Mouse (Mus musculus) kidney, postnatal 0 days (tissue): ENCODE results near the gene Rnaseh1. TPM values are rescaled to one million over a fixed set of nuclear protein-coding genes. Genes with fewer than 3 reads are reported as not detected.

ENCODE experiments used
- ATAC-seq: fragments of 200-750 bp; cut with Nextera tagmentation; replicated peaks from 2 replicates; pipeline ENCODE4 v1.8.0; 2017; ENCODE audit warnings: low read depth, moderate number of reproducible peaks, moderate TSS enrichment, moderate library complexity; ENCODE audit not compliant: low FRiP score
- DNase-seq: peaks from one replicate; pipeline ENCODE4 v3.0.0-alpha.2; 2016; ENCODE audit warnings: low spot score
- H3K27ac ChIP-seq: fragments of 300-500 bp; sonication (generic); 2 replicates; pipeline ENCODE4 v1.5.1; 2014; ENCODE audit warnings: mild to moderate bottlenecking
- H3K27me3 ChIP-seq: fragments of 300-500 bp; sonication (generic); 2 replicates; pipeline ENCODE4 v1.6.1; 2014; ENCODE audit warnings: low read length, mixed read lengths; ENCODE audit not compliant: insufficient read depth
- H3K36me3 ChIP-seq: fragments of 300-500 bp; sonication (generic); 2 replicates; pipeline ENCODE4 v1.6.1; 2014; ENCODE audit warnings: low read length, mixed read lengths; ENCODE audit not compliant: insufficient read depth
- H3K4me1 ChIP-seq: fragments of 300-500 bp; sonication (generic); replicated peaks from 2 replicates; pipeline ENCODE4 v1.6.1; 2014; ENCODE audit warnings: antibody characterized with exemption, low read length, mixed read lengths; ENCODE audit not compliant: insufficient read depth
- H3K4me2 ChIP-seq: fragments of 300-500 bp; sonication (generic); 2 replicates; pipeline ENCODE4 v1.6.1; 2014; ENCODE audit warnings: mild to moderate bottlenecking, low read length, moderate library complexity, mixed read lengths
- H3K4me3 ChIP-seq: fragments of 300-500 bp; sonication (generic); replicated peaks from 2 replicates; pipeline ENCODE4 v1.5.1; 2014; ENCODE audit warnings: low read depth, low read length
- H3K9ac ChIP-seq: fragments of 300-500 bp; sonication (generic); 2 replicates; pipeline ENCODE4 v1.6.1; 2014; ENCODE audit warnings: low read depth, low read length
- H3K9me3 ChIP-seq: fragments of 300-500 bp; sonication (generic); replicated peaks from 2 replicates; pipeline ENCODE4 v1.6.1; 2016; ENCODE audit warnings: low read length, inconsistent platforms, mixed read lengths
- CTCF ChIP-seq: IDR thresholded peaks from 2 replicates; pipeline ENCODE4 v1.5.1; 2016; ENCODE audit warnings: antibody characterized with exemption, low read depth, mild to moderate bottlenecking, moderate library complexity
- WGBS: fragments of 180-500 bp; shearing (Covaris S2); extraction: QIAGEN DNeasy Blood & Tissue Kit; methylation state at CpG from one replicate; pipeline ENCODE4 v1.1.7; 2014; 5-methylcytosine and 5-hydroxymethylcytosine counted together
- polyA plus RNA-seq: library from polyadenylated mRNA; unstranded; fragments of >200 nt; fragmentation: Nextera tagmentation; extraction: Ambion mirVana; gene quantifications from 2 replicates; pipeline ENCODE4 v1.2.1, GENCODE M21; 2015

The Rnaseh1 gene
- polyA plus RNA-seq, 1 experiment from 2014 or later, result 23.7 TPM

GRCm38 (mm10) chr12:28694231-28694630, 44.8 kb downstream of the Rnaseh1 start:
- H3K9me3 ChIP-seq, result no peaks in the 10 kb centered on the region
- H3K4me1 ChIP-seq, result no peaks in the 10 kb centered on the region
- H3K36me3 ChIP-seq, result peaks cover 45% of the 10 kb centered on the region
- H3K27ac ChIP-seq, result no peak overlapping the region
- no peaks in the 10 kb centered on the region for H3K27me3 ChIP-seq
- H3K4me2 ChIP-seq, result no peak overlapping the region
- no peak overlapping the region for H3K9ac ChIP-seq
- DNase-seq (no peak), ATAC-seq (no peak; the same call in 1 of the 2 replicates)
- WGBS, result 78% methylated on average over 2 of the region's 2 CpGs
- TF ChIP-seq CTCF, result no peak
- H3K4me3 ChIP-seq, result no peak overlapping the region

GRCm38 (mm10) chr12:28694776-28695175, 45.4 kb downstream of the Rnaseh1 start:
- Histone ChIP-seq H3K4me1 (no peaks in the 10 kb centered on the region), H3K4me3 (no peak overlapping the region), H3K9ac (no peak overlapping the region), H3K9me3 (no peaks in the 10 kb centered on the region), H3K27me3 (no peaks in the 10 kb centered on the region), H3K36me3 (peaks cover 40% of the 10 kb centered on the region), H3K27ac (no peak overlapping the region), H3K4me2 (no peak overlapping the region)
- DNase-seq (no peak), ATAC-seq (no peak)
- WGBS, result 94% methylated on average over 7 of the region's 7 CpGs
- no peak for TF ChIP-seq CTCF

DNA sequence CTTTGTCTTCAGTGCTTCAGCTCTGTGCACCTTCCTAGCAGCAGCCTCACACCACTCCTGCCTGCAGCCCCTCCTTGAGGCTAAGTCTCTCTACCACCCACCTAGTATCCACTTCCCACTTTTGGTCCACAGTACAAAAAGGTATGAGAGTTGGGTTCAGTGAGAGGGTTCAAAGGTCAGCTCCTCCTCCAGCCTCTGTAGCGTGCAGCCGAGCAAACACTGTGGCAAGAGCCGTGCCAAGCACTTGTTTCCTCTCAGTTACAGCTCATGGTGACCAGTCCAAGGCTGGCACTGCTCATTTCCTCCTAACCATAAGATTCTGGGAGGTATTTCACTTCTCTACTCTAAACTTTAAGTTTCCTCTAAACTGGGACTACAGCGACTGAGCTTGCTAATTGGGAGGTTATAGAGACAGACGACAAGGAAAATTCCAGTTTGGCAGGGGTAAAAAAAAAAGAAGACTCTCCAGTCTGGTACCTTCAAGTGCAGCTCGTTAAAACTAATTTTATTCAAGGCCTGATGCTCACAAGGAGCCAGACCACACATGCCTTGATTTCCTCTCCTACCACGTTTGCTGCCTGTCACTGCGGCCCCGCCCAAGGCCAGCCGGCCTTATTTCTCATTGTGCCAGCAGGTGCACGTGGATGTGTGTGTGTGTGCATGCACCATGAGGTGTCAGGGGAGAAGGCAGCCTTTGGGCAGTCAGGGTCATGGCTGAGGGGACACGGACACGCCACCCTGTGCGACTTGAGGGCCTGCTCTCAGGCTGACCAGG, 48.6 kb downstream of the Rnaseh1 start:
- Histone ChIP-seq H3K9me3 (no peaks in the 10 kb centered on the region), H3K27ac (no peak overlapping the region), H3K4me3 (no peak overlapping the region), H3K27me3 (no peaks in the 10 kb centered on the region), H3K36me3 (peaks cover 16% of the 10 kb centered on the region), H3K4me1 (no peaks in the 10 kb centered on the region), H3K4me2 (no peak overlapping the region), H3K9ac (no peak overlapping the region)
- DNase-seq, result no peak
- WGBS, result 59% methylated on average over 14 of the region's 14 CpGs
- TF ChIP-seq CTCF, result no peak
- peak; percentile 11; the same call in 1 of the 2 replicates for ATAC-seq

GRCm38 (mm10) chr12:28699086-28699485, 49.7 kb downstream of the Rnaseh1 start:
- Histone ChIP-seq H3K4me1 (no peaks in the 10 kb centered on the region), H3K9ac (no peak overlapping the region), H3K4me2 (no peak overlapping the region), H3K36me3 (peaks cover 15% of the 10 kb centered on the region; the same call in 1 of the 2 replicates), H3K4me3 (no peak overlapping the region), H3K27me3 (no peaks in the 10 kb centered on the region), H3K27ac (no peak overlapping the region), H3K9me3 (no peaks in the 10 kb centered on the region)
- no peak for DNase-seq
- no peak for ATAC-seq
- TF ChIP-seq CTCF, result no peak
- WGBS, result 76% methylated on average over 5 of the region's 5 CpGs

- Histone ChIP-seq H3K36me3 (peaks cover 15% of the 10 kb centered on the region; the same call in 1 of the 2 replicates), H3K27me3 (no peaks in the 10 kb centered on the region), H3K4me3 (no peak overlapping the region), H3K4me2 (no peak overlapping the region), H3K4me1 (peaks cover 4% of the 10 kb centered on the region; the same call in 1 of the 2 replicates), H3K27ac (no peak overlapping the region), H3K9me3 (no peaks in the 10 kb centered on the region), H3K9ac (no peak overlapping the region)
- ATAC-seq (no peak), DNase-seq (peak; percentile 81)
- peak; percentile 96 for TF ChIP-seq CTCF
- 5% methylated on average over 6 of the region's 6 CpGs for WGBS
Observed at GRCm38 (mm10) chr12:28699656-28700055, 50.3 kb downstream of the Rnaseh1 start.

DNA sequence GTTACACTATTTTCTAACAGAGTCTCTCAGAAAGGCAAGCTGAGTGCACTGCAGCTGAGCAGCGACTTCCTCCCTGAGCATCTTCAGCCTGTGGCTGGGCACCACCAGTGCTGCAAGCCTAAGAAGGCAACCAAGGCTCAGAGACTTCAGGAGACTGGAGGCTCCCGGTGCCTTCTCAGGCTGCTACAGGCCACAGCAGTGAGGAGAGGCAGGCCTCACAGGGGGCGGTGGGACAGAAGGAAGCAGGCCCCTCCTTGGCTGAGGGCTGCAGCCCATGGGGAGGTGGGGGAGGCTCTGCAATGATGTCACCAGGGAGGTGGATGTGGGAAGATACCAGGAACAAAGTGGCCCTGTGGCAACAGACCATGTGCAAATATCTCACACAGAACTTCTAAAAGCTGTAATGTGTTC, 50.7 kb downstream of the Rnaseh1 start:
- ATAC-seq (no peak), DNase-seq (no peak)
- Histone ChIP-seq H3K4me3 (no peak overlapping the region), H3K9ac (0 out of 2 replicates have a peak overlapping the region, but pooled peaks have one; percentile 14), H3K27ac (no peak overlapping the region), H3K36me3 (peaks cover 15% of the 10 kb centered on the region; the same call in 1 of the 2 replicates), H3K9me3 (no peaks in the 10 kb centered on the region), H3K27me3 (no peaks in the 10 kb centered on the region), H3K4me2 (no peak overlapping the region), H3K4me1 (peaks cover 9% of the 10 kb centered on the region; the same call in 1 of the 2 replicates)
- WGBS, result 34% methylated on average over 3 of the region's 3 CpGs
- TF ChIP-seq CTCF, result no peak
